Mouse (Mus musculus): ENCODE data around the gene Olfr159.

Gene Olfr159

GRCm38 (mm10) chr4:43729126-43729525, 41.7 kb downstream of the Olfr159 start:
- no peak for DNase-seq

GRCm38 (mm10) chr4:43728576-43728954, 42.2 kb downstream of the Olfr159 start:
- DNase-seq: no peak

- DNase-seq: no peak
Measured at GRCm38 (mm10) chr4:43727718-43728575, 42.9 kb downstream of the Olfr159 start.

GRCm38 (mm10) chr4:43726995-43727394, 43.8 kb downstream of the Olfr159 start, which contains the start of gene Hrct1:
Gene Hrct1 (plus strand): TSS chr4:43727188.
- DNase-seq: no peak

GRCm38 (mm10) chr4:43726228-43726993, 44.4 kb downstream of the Olfr159 start:
- DNase-seq: no peak

GRCm38 (mm10) chr4:43724764-43725163, 46.0 kb downstream of the Olfr159 start:
- DNase-seq: peak; percentile 64 to 76

GRCm38 (mm10) chr4:43722191-43722590, 48.6 kb downstream of the Olfr159 start:
- no peak for DNase-seq

GRCm38 (mm10) chr4:43720491-43721228, 50.1 kb downstream of the Olfr159 start:
- DNase-seq: peak in 1 of 2 experiments; percentile 38

Data from cerebellum, postnatal 14 days (tissue).